Mouse (Mus musculus): ENCODE measurements around the gene Peli2. TPM values are rescaled to one million over a fixed set of nuclear protein-coding genes. Genes with fewer than 3 reads are reported as not detected.

Peli2 gene
- polyA plus RNA-seq, 1 experiment from 2014 or later = 3.1 TPM

DNA sequence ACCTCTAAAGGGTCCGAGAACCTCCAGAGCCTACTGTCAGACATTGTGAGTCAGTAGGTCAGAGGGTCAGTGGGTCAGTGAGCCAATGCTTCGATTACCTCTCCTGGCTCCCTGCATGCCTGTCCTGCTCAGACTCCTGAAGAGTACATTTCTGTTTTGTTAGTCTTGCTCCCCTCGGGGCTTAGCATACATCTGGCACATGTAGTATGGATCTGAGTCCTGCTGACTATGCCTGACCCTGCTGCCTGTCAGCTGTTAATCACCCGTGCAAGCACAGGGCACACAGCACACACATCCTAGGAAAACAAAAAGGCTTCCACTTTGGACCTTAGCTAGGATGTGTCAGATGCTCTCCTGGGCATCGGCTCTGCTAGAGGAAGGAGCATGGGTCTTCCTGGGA is 134.7 kb downstream of the Peli2 start:
- H3K9me3 ChIP-seq (ENCODE audit: control insufficient read depth, low read length) = no peaks in the 10 kb centered on the region
- H3K4me1 ChIP-seq (replicated peaks; ENCODE audit: control insufficient read depth, insufficient read depth, low read length) = no peaks in the 10 kb centered on the region
- no peak overlapping the region for H3K9ac ChIP-seq (ENCODE audit: low read depth, low read length)
- H3K4me2 ChIP-seq = no peak overlapping the region
- H3K4me3 ChIP-seq (ENCODE audit: low read depth, low read length) = no peak overlapping the region
- H3K36me3 ChIP-seq (ENCODE audit: control insufficient read depth, insufficient read depth, low read length) = no peaks in the 10 kb centered on the region
- H3K27ac ChIP-seq (ENCODE audit: low read depth, low read length) = no peak overlapping the region
- ATAC-seq (replicated peaks; ENCODE audit: low FRiP score) = no peak
- H3K27me3 ChIP-seq (replicated peaks; ENCODE audit: control insufficient read depth, insufficient read depth, low read length) = no peaks in the 10 kb centered on the region
- no peak for DNase-seq (ENCODE audit: low spot score)
- 69% methylated on average over 5 of the region's 5 CpGs for WGBS

DNA sequence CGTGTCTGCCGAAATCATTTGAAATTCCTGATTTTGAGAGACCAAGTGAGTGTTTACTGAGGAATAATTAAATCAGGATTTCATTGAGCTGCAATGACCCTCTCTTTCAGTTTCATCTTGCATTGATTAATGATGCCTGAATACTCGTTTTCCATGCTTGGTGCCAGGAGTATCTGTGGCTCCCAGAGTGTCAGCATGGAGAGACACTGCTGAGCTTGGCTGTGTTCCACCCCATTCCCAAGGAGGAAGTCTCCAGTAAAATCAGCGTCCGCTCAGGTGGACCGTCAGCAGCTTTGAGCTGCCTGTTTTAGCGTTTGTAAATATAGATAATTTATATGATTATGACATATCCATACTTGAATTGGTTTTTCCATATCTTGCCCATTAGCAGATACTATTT is 137.1 kb downstream of the Peli2 start:
- H3K4me2 ChIP-seq = no peak overlapping the region
- no peak overlapping the region for H3K4me3 ChIP-seq (ENCODE audit: low read depth, low read length)
- ATAC-seq (replicated peaks; ENCODE audit: low FRiP score) = no peak
- no peak for DNase-seq (ENCODE audit: low spot score)
- H3K9ac ChIP-seq (ENCODE audit: low read depth, low read length) = no peak overlapping the region
- H3K27me3 ChIP-seq (replicated peaks; ENCODE audit: control insufficient read depth, insufficient read depth, low read length) = no peaks in the 10 kb centered on the region
- H3K4me1 ChIP-seq (replicated peaks; ENCODE audit: control insufficient read depth, insufficient read depth, low read length) = no peaks in the 10 kb centered on the region
- no peaks in the 10 kb centered on the region for H3K36me3 ChIP-seq (ENCODE audit: control insufficient read depth, insufficient read depth, low read length)
- no peak overlapping the region for H3K27ac ChIP-seq (ENCODE audit: low read depth, low read length)
- no peaks in the 10 kb centered on the region for H3K9me3 ChIP-seq (ENCODE audit: control insufficient read depth, low read length)
- WGBS = 78% methylated on average over 7 of the region's 7 CpGs

DNA sequence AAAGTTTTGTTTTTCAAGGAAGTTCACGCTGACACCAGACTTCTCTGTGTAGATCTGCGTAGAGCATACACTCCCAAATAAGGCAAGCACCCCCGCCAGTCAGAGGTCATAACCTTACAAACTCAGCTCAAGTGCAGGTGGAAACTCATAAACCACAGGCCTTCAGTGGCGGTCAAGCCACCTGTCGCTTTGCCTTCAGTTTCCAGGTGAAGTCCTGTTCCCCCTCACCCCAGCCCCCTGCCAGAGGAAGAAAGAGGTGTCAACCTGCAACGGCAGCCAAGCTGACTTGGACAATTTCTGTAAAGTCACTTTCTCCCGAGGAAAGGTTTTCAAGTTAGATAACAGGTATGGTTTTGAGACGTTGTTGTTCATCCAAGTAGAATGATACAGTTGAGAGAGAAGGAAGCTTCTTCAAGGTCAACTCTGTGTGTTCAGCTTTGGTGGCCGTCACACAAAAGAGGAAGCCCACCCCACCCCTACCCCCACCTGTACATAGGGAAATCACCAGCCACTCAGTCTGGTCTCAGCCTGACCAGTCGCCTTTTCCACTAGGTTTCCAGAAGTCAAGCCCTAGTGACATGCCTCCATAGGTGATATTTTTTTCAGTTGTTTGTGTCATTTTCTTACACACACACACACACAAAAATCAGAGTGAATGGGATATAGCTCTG is 138.2 kb downstream of the Peli2 start:
- no peaks in the 10 kb centered on the region for H3K27me3 ChIP-seq (replicated peaks; ENCODE audit: control insufficient read depth, insufficient read depth, low read length)
- H3K27ac ChIP-seq (ENCODE audit: low read depth, low read length) = no peak overlapping the region
- WGBS = 66% methylated on average over 10 of the region's 10 CpGs

DNA sequence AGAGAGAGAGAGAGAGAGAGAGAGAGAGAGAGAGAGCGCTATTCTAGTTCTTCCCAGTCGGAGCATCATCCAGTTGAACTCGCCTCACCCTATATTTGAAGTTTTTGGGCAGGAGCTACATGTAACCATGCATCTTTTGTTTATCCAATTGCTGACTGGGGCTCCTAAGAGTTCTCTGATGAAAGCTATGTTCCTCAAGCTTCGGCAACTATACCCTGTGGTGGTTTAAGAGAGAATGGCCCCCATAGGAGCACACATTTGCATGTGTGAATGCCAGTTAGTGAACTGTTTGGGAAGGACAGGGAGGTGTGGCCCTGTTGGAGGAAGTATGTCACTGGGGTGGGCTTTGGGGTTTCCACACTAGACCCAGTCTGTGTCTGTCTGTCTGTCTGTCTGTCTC is 142.5 kb downstream of the Peli2 start:
- H3K36me3 ChIP-seq (ENCODE audit: control insufficient read depth, insufficient read depth, low read length) = no peaks in the 10 kb centered on the region
- no peaks in the 10 kb centered on the region for H3K4me1 ChIP-seq (replicated peaks; ENCODE audit: control insufficient read depth, insufficient read depth, low read length)
- no peak overlapping the region for H3K27ac ChIP-seq (ENCODE audit: low read depth, low read length)
- DNase-seq (ENCODE audit: low spot score) (no peak), ATAC-seq (replicated peaks; ENCODE audit: low FRiP score) (no peak)
- no peaks in the 10 kb centered on the region for H3K9me3 ChIP-seq (ENCODE audit: control insufficient read depth, low read length)
- 76% methylated on average over 4 of the region's 4 CpGs for WGBS
- no peak overlapping the region for H3K4me2 ChIP-seq
- H3K9ac ChIP-seq (ENCODE audit: low read depth, low read length) = no peak overlapping the region
- no peak overlapping the region for H3K4me3 ChIP-seq (ENCODE audit: low read depth, low read length)
- no peaks in the 10 kb centered on the region for H3K27me3 ChIP-seq (replicated peaks; ENCODE audit: control insufficient read depth, insufficient read depth, low read length)

More for the DNA sequence above, 138.2 kb downstream of the Peli2 start:
- Histone ChIP-seq H3K36me3 (ENCODE audit: control insufficient read depth, insufficient read depth, low read length) (no peaks in the 10 kb centered on the region), H3K9ac (ENCODE audit: low read depth, low read length) (no peak overlapping the region), H3K9me3 (ENCODE audit: control insufficient read depth, low read length) (no peaks in the 10 kb centered on the region), H3K4me2 (no peak overlapping the region), H3K4me1 (replicated peaks; ENCODE audit: control insufficient read depth, insufficient read depth, low read length) (no peaks in the 10 kb centered on the region), H3K4me3 (ENCODE audit: low read depth, low read length) (no peak overlapping the region)
- no peak for DNase-seq (ENCODE audit: low spot score)
- ATAC-seq (replicated peaks; ENCODE audit: low FRiP score) = no peak

DNA sequence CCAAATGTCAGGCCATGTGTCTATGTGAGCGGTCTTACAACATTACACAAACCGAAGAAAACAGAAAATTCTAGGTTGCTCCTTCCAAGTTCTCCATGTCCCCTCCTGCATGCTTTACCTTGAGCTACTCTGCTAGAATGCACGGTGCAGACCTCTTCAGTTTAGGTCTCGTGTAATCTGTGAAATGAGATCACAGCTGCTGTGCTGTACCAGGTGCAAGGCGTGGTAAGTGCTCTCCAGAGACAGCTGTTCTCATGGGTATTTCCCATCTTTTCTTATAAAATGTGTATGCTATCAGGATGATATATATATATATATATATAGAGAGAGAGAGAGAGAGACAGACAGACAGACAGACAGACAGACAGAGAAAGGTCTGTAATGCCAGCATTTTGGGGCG is 146.1 kb downstream of the Peli2 start:
- Histone ChIP-seq H3K4me3 (ENCODE audit: low read depth, low read length) (no peak overlapping the region), H3K9ac (ENCODE audit: low read depth, low read length) (no peak overlapping the region), H3K27me3 (replicated peaks; ENCODE audit: control insufficient read depth, insufficient read depth, low read length) (no peaks in the 10 kb centered on the region), H3K4me1 (replicated peaks; ENCODE audit: control insufficient read depth, insufficient read depth, low read length) (no peaks in the 10 kb centered on the region), H3K36me3 (ENCODE audit: control insufficient read depth, insufficient read depth, low read length) (no peaks in the 10 kb centered on the region), H3K27ac (ENCODE audit: low read depth, low read length) (no peak overlapping the region), H3K4me2 (no peak overlapping the region), H3K9me3 (ENCODE audit: control insufficient read depth, low read length) (no peaks in the 10 kb centered on the region)
- ATAC-seq (replicated peaks; ENCODE audit: low FRiP score) (no peak), DNase-seq (ENCODE audit: low spot score) (no peak)
- 82% methylated on average over 6 of the region's 6 CpGs for WGBS

DNA sequence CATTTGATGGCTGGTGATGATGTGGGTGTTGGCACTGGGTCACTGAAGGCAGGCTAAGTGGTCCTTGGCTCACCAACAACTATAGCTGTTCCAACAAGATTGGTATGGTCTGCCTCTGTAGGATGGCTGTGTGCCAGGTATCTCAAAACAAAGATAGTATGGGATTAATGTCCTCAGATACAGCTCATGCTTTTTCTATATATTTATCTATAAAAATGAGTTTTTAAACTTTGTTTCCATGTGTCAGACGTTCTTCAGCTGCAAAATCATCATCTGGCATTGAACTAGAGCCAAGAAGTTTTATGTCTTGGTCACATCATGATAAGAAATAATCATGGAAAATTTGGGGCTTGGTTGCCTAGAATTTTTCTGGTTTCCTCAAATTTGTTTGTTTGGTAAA is 157.7 kb downstream of the Peli2 start:
- H3K27ac ChIP-seq (ENCODE audit: low read depth, low read length) = no peak overlapping the region
- H3K4me3 ChIP-seq (ENCODE audit: low read depth, low read length) = no peak overlapping the region
- DNase-seq (ENCODE audit: low spot score) (no peak), ATAC-seq (replicated peaks; ENCODE audit: low FRiP score) (no peak)
- H3K36me3 ChIP-seq (ENCODE audit: control insufficient read depth, insufficient read depth, low read length) = no peaks in the 10 kb centered on the region
- no peak overlapping the region for H3K4me2 ChIP-seq
- no peaks in the 10 kb centered on the region for H3K27me3 ChIP-seq (replicated peaks; ENCODE audit: control insufficient read depth, insufficient read depth, low read length)
- 61% methylated on average over 1 of the region's 1 CpGs for WGBS
- H3K9me3 ChIP-seq (ENCODE audit: control insufficient read depth, low read length) = no peaks in the 10 kb centered on the region
- no peaks in the 10 kb centered on the region for H3K4me1 ChIP-seq (replicated peaks; ENCODE audit: control insufficient read depth, insufficient read depth, low read length)
- no peak overlapping the region for H3K9ac ChIP-seq (ENCODE audit: low read depth, low read length)

DNA sequence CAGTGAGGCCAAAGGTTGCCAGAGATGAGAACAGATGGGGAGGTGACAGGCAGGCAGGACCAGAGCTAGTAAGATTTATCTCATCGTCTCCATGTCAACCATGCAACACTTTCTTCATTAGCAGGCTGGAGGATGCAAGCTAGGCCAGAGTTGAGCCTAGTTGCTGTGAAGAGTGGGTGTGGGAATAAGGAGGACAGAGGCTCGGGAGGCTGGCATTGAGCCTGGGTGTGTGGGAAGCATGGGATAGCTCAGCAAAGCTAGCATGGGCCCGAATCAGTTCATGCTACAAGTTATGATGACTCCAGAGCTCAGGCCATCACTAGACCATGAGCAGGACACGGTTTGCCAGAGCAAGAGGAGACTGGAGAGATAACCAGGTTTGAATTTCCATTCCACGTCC is 166.3 kb downstream of the Peli2 start:
- H3K4me3 ChIP-seq (ENCODE audit: low read depth, low read length) = no peak overlapping the region
- no peaks in the 10 kb centered on the region for H3K36me3 ChIP-seq (ENCODE audit: control insufficient read depth, insufficient read depth, low read length)
- ATAC-seq (replicated peaks; ENCODE audit: low FRiP score) = no peak
- H3K27ac ChIP-seq (ENCODE audit: low read depth, low read length) = no peak overlapping the region
- H3K4me2 ChIP-seq = no peak overlapping the region
- no peak for DNase-seq (ENCODE audit: low spot score)
- WGBS = 78% methylated on average over 5 of the region's 5 CpGs
- no peak overlapping the region for H3K9ac ChIP-seq (ENCODE audit: low read depth, low read length)
- H3K27me3 ChIP-seq (replicated peaks; ENCODE audit: control insufficient read depth, insufficient read depth, low read length) = no peaks in the 10 kb centered on the region
- H3K4me1 ChIP-seq (replicated peaks; ENCODE audit: control insufficient read depth, insufficient read depth, low read length) = no peaks in the 10 kb centered on the region
- no peaks in the 10 kb centered on the region for H3K9me3 ChIP-seq (ENCODE audit: control insufficient read depth, low read length)

DNA sequence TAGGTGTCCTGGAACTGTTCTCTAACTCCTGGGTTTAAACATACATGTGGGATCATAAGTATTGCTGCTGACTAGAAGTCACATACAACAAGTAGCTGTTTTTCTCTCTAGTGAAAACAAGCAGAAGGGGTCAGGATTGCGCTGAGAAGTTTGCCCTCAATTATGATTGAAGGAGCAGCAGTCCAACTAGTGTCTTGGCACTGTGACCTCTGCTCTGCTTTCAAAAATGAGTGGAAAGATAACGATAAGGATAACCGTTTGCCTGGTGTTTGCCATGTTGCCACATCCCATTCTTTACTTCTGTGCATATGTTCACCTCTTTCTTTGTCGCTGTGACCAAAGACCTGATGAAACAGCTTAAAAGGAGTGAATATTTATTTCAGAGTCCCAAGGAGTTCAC is 167.0 kb downstream of the Peli2 start:
- WGBS = 80% methylated on average over 4 of the region's 4 CpGs
- H3K9ac ChIP-seq (ENCODE audit: low read depth, low read length) = no peak overlapping the region
- H3K36me3 ChIP-seq (ENCODE audit: control insufficient read depth, insufficient read depth, low read length) = no peaks in the 10 kb centered on the region
- no peak for ATAC-seq (replicated peaks; ENCODE audit: low FRiP score)
- H3K27me3 ChIP-seq (replicated peaks; ENCODE audit: control insufficient read depth, insufficient read depth, low read length) = no peaks in the 10 kb centered on the region
- no peak for DNase-seq (ENCODE audit: low spot score)
- no peak overlapping the region for H3K27ac ChIP-seq (ENCODE audit: low read depth, low read length)
- no peaks in the 10 kb centered on the region for H3K4me1 ChIP-seq (replicated peaks; ENCODE audit: control insufficient read depth, insufficient read depth, low read length)
- H3K4me3 ChIP-seq (ENCODE audit: low read depth, low read length) = no peak overlapping the region
- H3K9me3 ChIP-seq (ENCODE audit: control insufficient read depth, low read length) = no peaks in the 10 kb centered on the region
- H3K4me2 ChIP-seq = no peak overlapping the region

DNA sequence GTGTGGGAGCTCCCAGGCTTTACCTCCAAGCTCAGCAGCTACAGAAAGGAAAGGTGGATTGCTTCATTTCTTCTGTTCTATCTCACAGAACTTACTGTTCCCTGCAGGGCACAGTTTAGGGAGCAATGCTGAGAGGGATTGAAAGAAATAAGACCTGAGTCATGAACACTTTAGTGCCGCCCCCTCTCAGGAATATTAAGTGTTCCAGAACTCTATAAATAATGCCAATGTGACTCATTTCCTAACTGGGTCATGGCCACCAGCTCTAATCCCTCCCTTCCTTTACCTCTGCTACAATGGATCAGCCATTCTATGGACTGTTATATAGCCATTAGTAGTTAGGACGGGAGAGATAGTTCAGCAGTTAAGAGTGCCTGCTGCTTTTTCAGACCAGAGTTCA is 168.0 kb downstream of the Peli2 start:
- Histone ChIP-seq H3K4me1 (replicated peaks; ENCODE audit: control insufficient read depth, insufficient read depth, low read length) (no peaks in the 10 kb centered on the region), H3K27ac (ENCODE audit: low read depth, low read length) (no peak overlapping the region), H3K36me3 (ENCODE audit: control insufficient read depth, insufficient read depth, low read length) (no peaks in the 10 kb centered on the region), H3K4me3 (ENCODE audit: low read depth, low read length) (no peak overlapping the region), H3K9me3 (ENCODE audit: control insufficient read depth, low read length) (no peaks in the 10 kb centered on the region), H3K4me2 (no peak overlapping the region), H3K27me3 (replicated peaks; ENCODE audit: control insufficient read depth, insufficient read depth, low read length) (no peaks in the 10 kb centered on the region), H3K9ac (ENCODE audit: low read depth, low read length) (no peak overlapping the region)
- WGBS = 85% methylated on average over 2 of the region's 2 CpGs
- DNase-seq (ENCODE audit: low spot score) = no peak
- no peak for ATAC-seq (replicated peaks; ENCODE audit: low FRiP score)

All from liver, embryonic 11.5 days (tissue).